8 mouse cellular contexts compared by ENCODE assay signal in genomic region chr14:80901759-80902163, GRCm38 (mm10).
DNase-seq lines count a peak whose midpoint lies in the region.

No protein-coding gene starts in this region.

- intact Hi-C loops in left cerebral cortex, postnatal 14 days (cut with DNase I): no loop called here

- peak; percentile 0 for DNase-seq in cerebellum, adult 8-10 months
- no peak for DNase-seq in cerebellum, adult 9-11 months
- DNase-seq in retina, postnatal 1 day: peak; percentile 2
- DNase-seq in retina, embryonic 14.5 days (ENCODE audit: low spot score): no peak
- DNase-seq in left cerebral cortex, postnatal 14 days (ENCODE audit: low spot score in 2 of 2): peak; percentile 2 to 8
- DNase-seq in right cerebral cortex, postnatal 4 days: peak; percentile 28
- no peak for DNase-seq in urinary bladder, postnatal 4 days (ENCODE audit: low spot score in 2 of 2)
- no peak for DNase-seq in lung, postnatal 10 days

Comparison
In these comparisons a context has a peak if more than half of its experiments do, and no peak if none do; other contexts are left out.
1. DNase-seq: peak in cerebellum, adult 8-10 months (single experiment), retina, postnatal 1 day (single experiment), left cerebral cortex, postnatal 14 days (2 of 2) and right cerebral cortex, postnatal 4 days (single experiment); none in cerebellum, adult 9-11 months (single experiment), retina, embryonic 14.5 days (single experiment), urinary bladder, postnatal 4 days (0 of 2) and lung, postnatal 10 days (single experiment).